Mouse (Mus musculus) retina, adult 2 months (tissue): ENCODE data around the gene Glrx3.

ENCODE experiments used
- DNase-seq: peaks from one replicate; pipeline ENCODE4 v3.0.0-alpha.2; 2012; ENCODE audit warnings: low read depth, low spot score

The Glrx3 gene

DNA sequence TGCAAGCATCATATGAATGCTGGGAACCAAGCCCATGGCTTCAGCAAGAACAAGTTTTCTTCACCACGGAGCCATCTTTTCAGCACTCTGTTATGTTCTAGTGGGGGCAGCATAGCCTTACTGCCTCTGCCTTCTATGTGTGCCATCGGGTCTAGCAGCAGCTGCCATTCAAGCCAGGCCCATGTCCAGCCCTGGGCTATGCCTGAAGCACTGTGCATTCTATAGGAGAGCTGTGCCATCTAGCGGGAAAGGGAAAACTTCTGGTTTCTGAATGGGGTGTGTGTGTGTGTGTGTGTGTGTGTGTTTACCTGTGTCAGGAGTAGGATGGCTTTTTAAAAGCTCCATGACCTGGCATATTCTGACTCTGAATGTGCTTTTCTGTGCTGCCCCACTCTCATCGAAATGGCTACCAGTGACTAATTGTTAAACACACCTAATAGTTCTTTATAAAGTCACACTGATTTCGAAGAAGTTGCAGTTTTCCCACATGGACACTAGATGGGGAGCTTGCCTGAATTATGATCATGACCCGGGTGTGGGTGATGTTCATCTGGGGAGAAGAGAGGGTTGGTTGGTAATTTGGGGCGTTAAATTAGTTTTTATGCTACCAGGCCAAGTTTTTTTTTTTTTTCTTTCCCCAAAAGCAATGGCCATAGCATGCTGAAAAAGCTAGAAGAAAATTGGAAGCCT, 34.2 kb downstream of the Glrx3 start:
- no peak for DNase-seq

DNA sequence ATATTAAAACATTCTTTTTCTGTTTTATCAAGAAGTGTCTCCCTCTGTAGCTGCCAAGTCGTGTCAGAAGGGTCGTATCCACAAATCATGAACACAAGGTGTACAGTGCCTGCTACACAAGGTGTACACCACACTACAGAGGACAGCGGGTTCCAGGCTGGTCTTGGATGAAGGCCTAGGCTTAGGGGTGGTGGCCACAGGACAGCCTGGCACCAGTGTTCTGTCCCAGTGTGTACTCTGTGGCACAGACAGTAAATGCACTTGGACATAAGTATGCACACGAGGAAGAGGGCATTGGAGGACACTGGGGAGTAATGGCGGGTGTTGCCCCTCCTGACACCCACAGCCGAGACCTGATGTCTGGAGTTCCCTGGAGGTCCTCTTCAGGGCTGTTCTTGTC, 34.7 kb downstream of the Glrx3 start:
- DNase-seq: no peak

DNA sequence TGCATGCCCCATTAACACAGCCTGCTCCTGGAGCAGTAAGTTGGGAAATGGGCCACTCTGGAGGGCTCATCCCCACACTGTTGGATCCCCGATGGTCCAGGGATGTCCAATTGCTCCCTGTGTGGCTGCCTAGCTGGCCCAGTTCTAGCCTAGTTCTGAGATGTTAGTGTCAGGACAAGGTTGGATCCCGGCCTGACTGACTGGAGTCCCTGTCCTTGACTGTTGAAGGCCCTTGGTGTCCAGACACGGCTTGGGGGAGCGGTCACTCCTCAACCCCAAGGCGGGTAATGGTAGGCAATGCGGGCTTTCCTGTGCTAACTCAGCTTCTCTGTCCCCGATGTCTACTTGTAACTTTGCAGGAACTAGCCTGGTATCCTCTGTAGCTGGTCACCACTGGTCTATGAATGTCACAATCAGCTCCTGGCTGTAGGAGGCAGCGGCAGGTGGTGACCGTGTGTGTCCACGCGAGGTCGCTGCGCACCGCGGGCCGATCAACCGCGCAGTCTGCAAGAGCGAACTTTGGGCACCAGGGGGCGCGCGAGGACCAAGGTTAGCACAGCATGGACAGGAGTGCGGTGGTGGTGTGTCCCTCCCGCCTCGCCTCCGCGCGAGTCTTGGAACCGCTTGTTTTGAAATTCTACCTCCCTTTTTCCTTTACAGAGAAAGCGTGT, 40.7 kb downstream of the Glrx3 start:
- peak; percentile 72 for DNase-seq

DNA sequence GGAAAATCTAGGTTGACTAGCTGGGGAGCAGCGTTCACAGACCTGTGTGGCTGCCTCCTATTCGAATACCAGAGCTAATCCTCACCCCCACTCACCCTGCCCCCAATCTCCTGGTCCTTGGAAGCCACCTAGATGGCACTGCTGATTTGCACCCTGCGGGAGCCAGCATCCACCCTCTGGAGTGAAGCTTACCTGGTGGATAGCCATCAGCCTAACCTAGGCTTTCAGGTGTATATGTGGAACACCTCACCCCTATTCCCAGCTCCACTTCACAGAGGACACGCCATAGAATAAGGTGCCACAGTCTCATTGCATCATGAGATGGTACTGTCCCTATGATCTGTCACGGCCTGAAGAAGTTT, 41.2 kb downstream of the Glrx3 start:
- no peak for DNase-seq

DNA sequence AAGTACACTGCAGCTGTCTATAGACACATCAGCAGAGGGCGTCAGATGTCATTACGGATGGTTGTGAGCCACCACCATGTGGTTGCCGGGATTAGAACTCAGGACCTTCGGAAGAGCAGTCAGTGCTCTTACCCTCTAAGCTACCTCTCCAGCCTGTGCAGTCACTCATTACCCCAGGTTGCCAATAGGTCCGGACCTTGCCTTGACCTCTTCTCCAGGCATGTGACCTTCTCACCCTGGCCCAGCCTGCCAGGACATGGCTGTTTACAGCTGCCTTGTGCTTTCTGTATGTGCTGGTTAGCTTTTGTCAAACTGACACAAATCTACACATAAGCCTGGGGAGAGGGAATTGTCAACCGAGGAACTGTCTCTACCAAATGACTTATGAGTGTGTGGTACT, 43.4 kb downstream of the Glrx3 start:
- DNase-seq: no peak

DNA sequence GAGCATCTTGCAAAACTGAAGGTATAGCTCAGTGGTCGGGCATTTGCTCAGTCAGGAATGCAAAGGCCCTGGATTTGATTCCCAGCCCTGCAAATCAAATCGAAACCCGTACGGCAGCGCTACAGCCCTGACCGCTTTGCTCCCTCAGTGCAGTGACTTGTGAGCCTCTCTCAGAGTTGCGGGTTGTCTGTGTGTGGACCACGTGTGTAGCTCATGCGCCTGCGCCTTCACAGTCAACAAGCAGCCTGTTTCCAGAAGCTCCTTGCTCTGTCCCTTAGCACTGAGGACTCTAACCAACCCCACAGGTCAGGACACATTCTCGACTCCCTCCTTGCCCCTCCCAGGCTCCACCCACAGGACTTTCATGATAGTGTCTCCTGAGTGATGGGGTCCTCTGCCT, 46.6 kb downstream of the Glrx3 start:
- no peak for DNase-seq

DNA sequence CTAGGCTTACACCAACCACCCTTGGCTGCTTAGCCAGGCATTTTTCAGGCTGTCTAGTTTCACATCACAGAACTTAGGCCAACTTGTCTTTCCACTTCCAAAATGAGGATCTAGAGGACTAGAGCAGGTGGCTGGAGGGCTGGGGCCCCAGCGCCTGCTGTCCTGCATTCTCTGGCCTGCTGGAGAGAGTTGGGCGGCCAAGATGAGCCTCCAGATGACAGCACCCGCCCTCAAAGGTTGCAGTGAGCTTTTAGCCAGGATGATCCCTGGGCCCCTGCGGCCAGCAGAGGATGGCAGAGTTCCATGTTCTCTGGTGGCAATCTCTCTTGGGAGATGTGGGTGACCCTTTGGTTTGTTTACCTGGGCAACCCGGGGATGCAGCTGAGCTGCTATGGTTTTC, 51.0 kb downstream of the Glrx3 start:
- no peak for DNase-seq

DNA sequence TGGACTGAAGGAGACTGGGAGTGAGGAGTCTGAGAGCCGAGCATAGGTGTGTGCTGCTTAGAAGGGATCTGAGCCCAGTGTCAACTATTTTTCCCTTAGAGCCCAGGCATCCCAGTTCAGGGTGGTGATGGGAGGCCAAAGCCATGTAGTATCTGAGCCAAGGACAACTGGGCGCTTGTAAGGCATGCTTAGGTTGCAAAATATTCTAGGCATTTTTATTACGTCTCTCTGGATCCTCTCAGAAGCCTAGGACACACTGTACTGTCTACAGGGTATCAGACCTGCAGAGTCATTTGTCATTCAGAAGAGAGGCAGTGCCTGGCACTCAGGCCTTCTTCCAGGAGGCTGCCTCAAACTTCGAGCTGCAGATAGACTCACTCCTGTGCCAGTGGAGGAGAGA, 53.3 kb downstream of the Glrx3 start:
- no peak for DNase-seq

DNA sequence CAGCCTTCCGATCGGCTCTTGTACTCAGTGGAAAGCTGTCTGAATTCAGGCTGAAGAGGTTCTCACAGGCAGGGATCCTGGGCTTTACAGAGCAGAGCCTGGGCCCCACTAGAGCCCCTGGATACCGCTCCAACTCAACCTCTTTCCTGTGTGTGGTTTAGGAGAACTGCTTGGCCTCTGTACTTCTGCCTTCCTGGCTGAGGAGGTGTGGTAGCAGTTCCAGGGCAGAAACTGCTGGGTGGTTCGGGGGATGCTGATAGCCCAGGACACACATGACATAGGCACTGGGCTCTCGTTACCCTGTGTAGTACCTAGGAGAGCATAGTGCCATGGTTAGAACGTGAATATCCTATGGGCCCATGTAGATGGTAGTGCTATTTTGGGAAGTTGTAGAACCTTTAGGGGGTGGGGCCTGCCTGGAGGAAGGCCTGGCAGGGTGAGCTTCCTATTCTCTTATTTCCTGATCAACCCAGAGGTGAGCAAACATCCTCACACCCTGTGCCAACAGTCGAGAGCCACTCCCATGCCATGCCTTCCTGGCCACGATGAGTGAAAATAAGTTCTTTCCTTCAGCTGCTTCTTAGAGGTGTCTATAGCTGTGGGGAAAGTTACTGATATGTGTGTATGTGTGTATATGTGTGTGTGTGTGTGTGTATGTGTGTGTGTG, 55.0 kb downstream of the Glrx3 start:
- DNase-seq: no peak

DNA sequence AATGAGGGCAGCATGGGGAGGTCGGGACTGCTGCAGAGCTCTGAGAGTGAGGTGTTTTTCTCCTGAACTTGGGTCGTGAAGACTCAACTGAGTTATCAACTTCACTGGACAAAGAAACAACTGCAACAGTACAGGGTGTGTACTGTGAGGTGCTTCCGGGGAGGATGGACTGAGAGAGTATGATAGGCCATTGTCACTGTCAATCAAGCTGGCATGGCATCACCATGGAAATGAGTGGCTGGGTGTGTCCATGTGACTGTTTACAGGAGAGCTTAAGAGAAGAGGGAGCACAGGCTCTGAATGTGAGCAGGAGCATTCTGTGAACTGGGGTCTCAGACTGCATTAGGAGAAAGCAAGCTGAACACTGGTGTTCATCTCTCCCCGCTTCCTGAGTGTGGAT, 61.3 kb downstream of the Glrx3 start:
- no peak for DNase-seq

DNA sequence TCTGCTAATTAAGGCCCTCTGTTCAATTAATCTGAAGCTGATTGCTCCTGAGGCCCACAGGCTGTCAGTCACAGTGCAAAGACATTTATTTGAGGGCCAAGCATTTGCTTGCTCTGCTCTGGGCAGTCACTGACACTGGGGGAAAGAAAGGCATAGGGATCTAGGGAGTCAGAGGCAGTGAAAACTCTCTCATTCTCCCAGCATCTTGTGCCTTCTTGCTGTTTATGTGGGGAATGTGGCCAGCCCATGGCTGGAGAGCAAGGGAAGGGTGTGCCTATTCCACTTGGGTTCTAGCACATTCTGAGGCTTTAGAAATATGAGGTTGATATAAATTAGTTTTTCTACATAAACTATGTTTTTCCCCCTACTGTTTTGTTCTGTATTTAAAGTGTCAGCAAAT, 80.2 kb downstream of the Glrx3 start:
- no peak for DNase-seq

DNA sequence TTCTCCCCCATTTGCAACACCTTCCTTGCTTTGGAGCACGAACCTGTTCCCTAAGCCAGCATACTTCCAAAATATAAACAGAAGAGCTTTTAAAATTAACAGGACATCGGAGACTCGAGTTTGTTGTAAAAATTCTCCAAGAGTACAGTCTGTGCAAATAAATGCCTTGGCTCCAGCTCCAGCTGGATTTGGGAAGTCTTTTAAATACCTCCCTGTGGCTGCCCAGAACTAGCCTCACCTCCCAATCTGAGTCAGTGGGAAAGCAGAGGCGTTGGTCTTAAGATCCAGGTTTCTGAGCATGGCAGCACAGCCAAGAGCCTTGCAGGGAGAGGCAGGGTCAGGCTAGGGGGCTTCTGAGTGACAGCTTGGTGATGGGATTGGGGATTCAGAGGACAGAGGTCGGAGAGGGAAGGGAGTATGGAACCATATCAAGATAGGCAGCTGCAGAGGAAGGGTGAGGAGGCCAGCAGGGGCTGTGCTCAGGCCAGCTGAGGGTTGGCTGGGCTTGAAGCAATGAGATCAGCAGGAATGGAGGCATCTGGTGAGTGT, 80.7 kb downstream of the Glrx3 start:
- no peak for DNase-seq
